Mouse (Mus musculus) granulocyte monocyte progenitor cell, adult 5-6 weeks (primary cell): ENCODE data around the gene Ndufb2. TPM values are rescaled to one million over a fixed set of nuclear protein-coding genes. Genes with fewer than 3 reads are reported as not detected.
A peak's percentile ranks its signal among the peaks of the same experiment; 100 is the strongest.

Source experiments
- ATAC-seq: replicated peaks from 2 replicates; pipeline ENCODE4 v1.8.0; 2016; ENCODE audit warnings: mild to moderate bottlenecking, moderate TSS enrichment, inconsistent platforms; ENCODE audit not compliant: poor library complexity, severe bottlenecking
- total RNA-seq, 2 experiments: library from RNA; stranded (forward) in 1 of 2; stranded (reverse) in 1 of 2; fragments of 200-712, 200-1000 nt in 1 of 2; fragments of >200 nt in 1 of 2; fragmentation: Nextera tagmentation in 1 of 2; gene quantifications; 2 replicates each; pipeline ENCODE4 v1.2.3; 2014 to 2017

Ndufb2 gene
- total RNA-seq (2014; fragmentation: Nextera tagmentation): 165 and 172 TPM in 2 replicates
- total RNA-seq (2017): 93.4 and 107 TPM in 2 replicates

DNA sequence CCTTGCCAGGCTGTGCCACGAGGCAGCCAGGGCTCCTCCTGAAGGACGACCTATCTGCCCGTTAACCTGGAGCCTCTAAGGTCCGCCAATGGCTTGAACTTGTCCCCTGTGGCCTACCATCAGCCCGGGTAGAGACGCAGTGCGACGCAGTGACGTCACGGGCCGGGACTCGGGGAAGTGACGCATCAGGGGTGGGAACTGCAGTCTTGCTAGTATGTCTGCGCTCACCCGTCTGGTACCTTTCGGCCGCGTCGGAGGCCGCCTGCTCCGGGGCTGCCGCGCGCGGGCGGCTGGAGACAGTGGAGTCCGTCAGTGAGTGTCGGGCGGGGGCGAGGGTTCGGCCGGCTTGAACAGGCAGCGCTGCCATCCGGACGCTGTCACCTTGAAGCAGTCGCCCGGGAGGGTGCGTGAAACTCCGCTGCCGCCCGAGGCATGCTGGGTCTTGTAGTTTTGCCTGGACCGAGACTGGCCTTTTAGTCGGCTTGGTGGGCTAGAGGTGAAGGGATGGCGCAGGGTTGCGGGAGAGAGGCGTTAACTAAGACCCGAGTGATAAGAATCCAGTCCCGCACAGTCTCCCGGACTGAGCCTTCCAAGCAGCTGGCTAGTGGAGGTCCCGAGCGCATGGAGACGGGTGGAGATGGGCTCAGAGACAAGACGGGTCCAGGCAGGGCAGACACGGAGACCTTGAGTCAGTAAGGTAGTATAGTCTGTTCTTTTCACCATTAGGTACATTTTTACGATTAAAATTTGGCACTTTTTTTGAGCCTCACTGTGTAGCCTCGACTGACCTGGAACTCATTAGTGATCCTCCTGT is at the start of gene Ndufb2:
TSS of gene Ndufb2 (plus strand) at position 174 of the 814 bp plus-strand sequence.
- peak; percentile 97 for ATAC-seq

DNA sequence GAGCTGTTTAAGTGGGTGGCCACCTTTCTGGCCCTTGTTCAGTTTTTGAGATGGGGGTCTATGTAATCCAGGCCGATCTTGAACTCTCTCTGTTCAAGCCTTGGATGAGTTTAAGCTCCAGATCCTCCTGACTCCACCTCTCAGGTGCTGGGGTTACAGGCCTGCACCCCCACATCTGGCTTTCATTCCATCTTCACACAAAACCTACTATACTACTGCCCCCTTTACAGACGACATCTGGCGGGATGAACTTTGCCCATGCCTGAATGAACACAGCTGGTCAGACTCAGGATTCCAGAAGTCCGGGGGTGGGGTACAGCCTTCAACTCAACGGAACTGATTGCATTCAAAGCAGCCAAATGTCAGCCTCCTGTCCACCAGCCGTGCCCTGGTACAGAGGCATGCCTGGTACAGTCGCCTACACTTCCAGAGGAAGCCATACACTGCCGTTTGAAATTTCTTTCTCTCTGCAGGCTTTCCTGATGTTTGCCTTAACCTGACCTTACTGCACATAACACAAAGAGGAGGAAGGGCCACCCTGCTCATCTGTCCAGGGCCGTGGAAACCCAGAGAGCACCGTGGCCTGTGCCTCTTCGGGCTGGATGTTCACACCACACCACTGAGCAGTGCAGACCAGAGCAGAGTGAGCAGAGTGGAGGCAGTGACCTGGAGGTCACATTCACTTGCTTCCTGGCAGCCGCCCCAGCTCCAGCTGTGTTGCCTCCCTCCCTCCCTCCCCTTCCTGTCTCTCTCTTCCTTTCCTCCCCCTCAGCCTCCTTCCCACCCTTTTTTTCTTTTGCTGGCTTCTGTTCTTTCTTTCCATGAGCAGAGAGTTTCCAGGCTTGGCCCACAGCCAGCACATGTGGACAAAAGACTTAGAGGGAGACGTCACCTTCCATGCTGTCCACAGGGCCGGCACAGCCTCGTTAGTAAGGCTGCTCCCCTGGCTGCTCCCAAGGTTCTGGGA is 49.5 kb upstream of the Ndufb2 start:
- no peak for ATAC-seq

DNA sequence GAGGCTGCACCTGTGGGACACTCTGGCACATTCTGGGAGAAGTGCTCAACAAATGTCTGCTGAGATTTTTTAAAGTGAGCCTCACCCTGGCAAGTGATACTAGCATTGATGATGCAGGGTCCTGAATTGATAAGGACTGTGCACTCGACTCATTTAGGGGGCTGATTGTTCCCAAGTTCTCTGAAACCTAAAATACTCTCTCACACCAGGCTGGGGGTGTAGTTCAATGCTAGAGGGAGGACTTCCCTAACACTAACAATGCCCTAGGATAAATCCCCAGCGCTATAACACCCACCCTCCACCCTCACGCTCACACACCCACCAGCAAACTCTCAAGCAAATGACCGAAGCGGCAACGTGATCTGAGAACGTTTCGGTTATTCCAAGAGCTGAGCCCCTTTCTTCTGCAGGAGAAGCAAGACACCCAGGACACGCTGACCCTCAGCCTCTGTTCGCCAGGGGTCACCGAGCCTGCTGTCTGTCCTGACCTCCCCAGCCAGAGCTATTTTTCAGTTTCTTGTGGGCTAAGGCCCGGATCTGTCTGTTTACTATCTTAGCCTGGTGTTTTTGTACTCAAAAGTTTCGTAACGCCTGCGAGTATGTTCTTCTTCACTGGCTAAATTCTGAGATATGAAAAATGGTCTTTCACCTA is 48.5 kb upstream of the Ndufb2 start:
- no peak for ATAC-seq

DNA sequence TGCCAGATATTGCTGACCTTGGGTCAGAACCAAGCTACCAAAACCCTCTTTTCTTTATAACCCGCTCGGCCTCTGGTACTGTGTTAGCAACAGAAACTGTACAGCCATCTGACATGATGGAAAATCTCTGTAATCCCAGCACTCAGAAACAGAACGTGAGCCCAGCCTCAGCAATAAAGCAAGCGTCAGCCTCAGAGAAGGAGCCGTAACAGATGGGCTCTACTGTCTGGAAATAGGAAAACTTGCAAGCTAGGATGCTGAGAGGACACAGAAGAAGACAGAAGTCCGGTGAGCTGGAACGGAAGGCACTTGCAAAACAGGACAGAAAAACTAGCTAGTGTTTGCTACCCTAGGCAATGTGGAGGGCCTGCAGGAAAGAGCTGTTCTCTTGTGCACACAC is 46.9 kb upstream of the Ndufb2 start:
- no peak for ATAC-seq

DNA sequence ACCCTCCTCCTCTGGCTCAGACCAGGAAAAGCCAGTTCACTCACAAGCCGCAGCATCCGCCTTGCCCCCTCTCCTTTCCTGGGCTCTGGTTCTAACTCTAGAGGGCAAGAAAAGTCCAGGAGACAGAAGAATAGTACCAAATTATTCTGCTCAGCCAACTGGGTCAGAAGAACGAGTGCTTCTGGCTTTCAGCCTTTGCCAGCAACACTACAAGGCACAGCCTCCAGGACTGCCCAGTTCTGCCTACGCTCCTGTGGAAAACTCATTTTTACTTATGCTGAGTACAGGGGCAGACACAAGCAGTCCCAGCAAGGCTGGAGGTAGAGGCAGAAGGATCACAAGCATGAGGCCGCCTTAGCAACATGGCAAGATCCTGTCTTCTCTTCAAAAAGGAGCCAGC is 44.3 kb upstream of the Ndufb2 start:
- no peak for ATAC-seq

DNA sequence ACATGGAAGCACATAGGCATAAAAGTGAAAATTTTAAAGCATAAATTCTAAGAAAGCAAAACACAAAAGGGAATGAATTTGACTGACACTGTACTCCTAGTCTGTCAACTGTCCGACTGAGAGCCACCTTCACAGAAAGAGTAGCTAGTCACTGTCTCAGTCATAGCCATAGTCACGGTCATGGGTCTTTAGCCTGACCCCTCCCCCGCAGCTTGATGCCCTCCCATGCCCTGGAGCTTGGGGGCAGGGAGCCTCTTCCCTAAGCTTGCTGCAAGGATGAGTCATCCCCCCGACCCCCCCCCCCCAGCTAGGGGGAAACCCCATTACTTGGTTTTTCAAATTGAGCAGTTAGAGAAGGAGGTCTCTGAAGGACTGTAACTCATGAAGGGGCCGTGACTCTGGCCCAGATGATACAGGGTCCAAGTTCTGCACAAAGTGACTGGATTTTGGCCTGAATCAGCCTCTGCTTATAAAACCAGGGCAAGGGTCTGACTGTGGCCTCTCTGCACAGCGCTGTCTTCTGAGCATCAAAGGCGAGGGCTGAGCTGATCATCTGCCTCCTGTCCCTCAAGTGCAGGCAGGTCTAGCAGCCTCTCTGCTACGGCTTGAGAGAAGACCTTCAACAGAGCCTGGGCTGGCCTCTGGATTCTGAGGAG is 40.3 kb upstream of the Ndufb2 start:
- peak; percentile 89 for ATAC-seq

DNA sequence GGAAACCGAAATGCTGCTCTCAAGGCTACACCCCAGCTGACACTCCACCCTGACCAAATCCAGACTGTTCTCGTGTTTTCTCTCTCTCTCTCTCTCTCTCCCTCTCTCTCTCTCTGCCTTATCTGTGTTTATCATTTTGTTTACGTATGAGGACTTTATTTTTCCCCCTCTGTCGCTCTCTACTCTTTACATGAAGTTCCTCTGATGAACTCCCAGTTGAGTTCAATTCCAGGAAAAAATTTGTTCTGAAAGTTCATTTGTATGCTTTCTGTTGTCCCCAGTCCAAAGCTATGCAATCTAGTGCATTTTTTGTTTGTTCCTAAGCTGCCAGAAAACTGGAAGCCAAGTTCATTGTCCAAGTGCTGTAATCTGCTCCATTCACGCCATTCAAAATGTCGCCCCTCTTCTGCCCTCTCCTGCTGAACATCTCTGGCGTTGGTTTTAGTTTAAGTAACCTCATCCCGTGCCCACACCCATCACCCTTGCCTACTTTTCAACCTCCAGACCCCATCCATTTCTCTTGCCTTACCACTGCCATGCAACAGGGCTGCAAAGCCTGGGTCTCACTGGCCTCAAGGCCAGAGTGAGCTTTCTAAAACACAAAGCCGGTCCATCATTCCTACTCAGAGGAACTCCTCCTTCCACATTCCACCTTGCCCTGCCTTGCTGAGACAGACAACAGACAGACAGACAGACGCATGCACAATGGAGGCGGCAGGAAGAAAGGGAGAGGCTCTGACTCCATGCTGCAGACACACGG is 37.3 kb upstream of the Ndufb2 start:
- ATAC-seq: no peak

DNA sequence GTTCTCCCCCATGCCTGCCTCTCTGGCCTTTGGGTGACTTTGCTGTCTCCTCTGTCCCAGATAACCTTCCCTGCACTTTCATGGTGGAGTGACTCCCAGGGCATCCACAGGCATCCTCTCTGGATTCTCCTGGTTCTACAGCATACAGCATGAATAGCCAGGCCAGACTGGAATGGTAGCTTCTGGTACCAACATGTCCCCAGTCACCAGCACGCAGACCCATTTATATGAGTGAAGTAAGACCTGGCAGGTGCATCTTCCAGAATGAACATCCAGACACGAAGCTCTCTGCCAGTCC is 36.8 kb upstream of the Ndufb2 start:
- ATAC-seq: no peak

DNA sequence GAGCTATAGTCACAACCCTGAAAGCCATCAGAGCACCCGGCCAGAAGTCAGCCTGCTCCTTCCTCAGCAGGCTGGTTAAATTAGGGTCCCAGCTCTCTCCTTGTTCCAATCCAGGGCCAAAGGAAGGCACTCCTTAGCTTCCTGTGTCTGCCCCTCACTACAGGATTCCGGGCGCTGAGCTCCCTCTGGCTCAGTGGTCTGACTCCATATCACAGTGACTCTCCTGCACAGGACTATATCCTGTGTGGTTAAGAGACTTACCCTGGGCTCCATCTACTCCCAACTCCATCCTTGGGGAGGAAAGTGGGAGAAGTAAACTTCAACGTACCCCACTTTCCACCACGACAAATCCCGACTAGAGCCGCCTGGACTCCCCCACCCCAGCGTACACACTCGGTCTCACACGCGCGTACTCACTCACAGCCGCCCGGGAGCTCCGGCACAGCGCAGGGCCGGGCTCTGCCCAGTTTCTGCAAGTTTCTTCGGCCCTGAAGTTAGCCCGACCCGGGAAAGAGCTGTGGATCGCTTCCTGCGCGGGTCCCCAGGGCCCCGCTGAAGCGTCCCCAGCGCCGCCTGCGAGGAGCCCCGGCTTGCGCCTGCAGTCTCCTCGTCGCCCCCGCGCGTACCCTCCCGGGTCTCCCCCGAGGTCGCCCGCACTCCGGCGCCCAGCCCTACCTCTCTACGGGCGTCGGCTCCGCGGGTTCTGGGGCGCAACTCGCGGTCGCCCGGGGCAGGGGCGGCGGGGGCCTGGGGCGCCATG is 35.3 kb upstream of the Ndufb2 start:
- peak; percentile 30; the same call in 1 of the 2 replicates for ATAC-seq

DNA sequence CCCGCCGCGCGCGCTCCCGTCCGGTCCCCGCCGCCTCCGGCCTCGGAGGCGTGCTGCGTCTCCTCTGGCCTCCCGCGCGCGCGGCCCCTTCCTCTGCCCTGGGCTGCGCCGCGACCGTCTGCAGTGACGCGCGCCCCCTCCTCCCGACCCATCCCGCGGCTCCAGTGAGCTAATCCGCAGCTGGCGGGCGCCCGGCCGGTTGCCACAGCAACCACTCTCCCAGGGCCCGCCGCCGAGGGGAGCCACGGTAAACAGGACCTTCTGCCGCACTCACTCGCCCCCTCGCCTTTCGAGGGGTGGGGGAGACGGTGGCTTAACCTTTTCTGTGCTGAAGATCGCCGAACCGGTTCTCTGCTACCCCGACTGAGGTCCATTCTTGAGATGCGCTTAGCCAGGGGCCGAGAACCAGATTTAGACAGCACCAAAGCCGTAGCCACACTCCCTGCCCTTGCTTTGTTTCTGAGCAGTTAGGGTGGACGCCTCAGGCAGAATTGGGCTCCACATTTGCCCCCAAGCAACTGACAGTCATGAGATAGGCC is 34.6 kb upstream of the Ndufb2 start, which contains the start of gene Dennd2a:
TSS of gene Dennd2a (minus strand) at position 145 of the 539 bp plus-strand sequence.
- peak; percentile 62 for ATAC-seq

DNA sequence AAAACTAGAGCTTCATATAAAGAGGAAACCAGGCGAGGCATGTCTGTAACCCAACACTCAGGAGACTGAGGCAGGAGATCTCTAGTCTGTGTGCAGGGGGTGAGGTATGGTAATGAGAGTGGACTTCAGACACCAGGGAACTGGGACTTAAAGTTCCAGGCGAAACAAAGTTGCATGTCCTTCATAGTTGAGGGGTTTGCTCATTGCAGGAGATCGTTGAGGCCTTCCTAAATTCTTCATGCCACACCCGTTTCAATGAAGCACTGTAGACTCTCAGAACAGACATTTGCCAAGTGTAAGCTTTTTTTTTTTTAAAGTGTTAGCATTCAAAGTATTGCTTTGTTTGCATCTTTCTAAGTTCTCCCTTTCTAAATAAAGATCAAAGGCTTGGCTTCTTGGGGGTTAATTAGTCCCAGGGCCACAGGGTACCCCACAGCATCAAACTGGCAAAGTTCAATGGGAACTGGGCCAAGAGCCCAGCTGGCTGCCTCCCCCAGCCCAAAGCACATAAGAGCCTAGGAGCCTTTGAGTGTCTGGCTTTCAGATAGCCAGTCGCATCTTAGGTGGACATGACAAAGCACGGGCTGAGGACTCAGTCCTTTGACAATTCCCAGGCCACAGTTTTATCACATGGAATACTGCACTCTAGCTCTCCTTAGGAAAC is 33.0 kb upstream of the Ndufb2 start:
- no peak for ATAC-seq

DNA sequence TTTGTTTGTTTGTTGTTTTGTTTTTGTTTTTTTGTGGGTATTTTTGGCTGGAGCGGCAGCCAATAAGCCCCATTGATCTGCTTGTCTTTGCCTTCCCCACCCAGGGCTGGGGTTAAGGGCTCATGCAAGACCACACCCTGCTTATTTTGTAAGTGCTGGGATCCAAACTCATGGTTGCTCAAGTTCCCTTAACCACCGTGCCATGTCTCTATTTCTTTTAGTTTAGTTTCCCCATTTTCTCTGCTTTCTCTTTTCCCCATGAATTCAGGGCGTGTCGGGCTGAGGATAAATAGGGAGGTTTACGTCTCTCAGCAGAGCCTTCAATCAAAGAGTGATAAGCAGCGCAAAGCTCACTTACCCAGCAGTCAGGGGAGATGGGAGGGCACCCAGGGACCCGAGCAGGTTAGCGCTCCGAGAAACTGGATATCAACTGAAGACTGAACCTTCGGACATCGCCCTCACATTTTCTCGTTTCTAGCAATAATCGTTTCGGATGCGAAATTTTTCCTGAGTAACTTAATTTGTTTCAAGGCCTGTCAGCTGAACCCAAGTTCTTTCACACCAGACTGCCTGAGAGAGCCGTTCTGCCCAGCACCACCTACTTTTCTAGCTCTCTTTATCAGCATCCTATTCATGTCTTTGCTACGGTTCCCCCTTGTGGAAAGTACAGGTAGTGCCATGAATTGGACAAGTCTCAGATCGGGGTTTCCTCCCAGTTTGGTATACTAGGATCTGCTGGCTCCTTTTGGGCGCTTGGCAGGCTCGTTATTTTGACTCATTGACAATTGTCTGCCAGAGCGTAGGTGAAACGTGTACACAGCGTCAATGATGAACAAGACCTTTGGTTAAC is 30.0 kb upstream of the Ndufb2 start:
- ATAC-seq: peak; percentile 83

DNA sequence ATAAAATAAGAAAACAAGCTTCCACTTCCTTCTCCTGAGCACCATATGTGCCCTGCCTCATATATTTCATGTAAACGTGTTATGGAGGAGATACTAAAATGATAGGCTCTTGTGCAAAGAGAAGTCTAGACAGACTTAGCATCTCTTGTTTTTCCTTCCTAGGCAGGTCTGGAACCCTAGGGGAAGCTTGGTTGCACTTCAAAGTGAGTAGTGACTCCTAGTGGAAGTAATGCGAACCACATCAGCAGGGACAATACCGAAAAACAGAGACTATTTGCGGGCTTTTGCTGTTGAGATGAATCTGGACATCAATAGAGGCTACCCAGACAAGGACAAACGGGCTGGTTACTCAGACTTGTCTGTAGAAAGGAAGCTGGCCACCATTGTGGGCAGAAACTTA is 24.8 kb upstream of the Ndufb2 start:
- peak; percentile 73 for ATAC-seq

DNA sequence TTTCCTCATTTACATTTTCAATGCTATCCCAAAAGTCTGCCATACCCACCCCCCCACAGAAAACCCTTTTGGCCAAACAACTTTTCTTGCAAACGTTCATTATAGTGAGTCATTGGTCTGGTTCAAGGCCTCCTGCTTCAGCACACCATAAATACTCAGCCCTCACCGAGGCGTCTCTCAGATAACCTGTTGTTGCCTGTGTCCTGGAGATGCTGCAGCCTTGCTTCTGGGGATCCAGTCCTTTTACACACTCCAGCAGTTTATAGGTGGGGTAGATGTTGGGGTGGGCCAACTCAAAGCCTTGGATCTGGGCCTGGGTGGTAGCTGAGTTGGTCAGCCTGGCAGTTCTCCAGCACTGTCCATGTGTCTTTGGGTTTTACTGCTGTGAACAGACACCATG is 21.9 kb upstream of the Ndufb2 start:
- ATAC-seq: no peak

DNA sequence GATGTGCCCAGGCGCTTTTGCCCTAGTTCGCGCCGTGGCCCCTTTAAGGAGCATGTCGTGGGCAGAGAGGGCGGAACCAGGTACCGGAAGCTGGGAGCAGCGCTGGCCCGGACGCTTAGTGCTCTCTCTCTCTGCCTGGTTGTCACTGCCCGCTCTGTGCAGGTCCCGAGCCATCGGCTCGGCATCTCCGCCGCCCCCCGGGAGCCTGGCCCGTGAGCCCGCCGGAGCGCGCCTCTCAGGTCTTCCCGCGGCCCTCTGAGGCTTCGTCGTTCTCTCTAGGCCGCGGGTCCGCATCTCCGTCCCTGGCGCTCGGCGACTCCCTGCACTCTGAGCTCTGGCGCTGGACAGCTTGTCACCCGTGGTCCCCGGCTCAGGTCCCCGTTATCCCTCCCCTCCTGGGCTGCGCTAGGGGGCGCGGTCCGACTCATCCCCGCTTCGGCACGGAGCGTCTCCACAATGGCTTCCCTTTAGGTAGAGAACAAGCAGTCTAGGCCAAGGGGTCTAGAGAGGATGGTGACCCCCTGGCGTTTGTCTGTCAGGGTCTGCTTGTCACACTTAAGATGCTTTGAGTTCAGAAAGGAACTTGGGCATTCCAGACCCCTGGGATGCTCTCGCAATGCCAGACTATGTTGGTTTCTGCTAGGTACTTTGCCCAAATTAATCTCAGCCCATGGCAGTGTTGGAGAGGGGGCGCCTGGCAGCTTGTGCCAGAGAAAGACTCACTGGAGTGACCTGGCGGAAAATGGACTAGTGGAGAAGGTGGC is 18.4 kb upstream of the Ndufb2 start, which contains the start of gene Adck2:
TSS of gene Adck2 (plus strand) at position 83 of the 764 bp plus-strand sequence.
- ATAC-seq: peak; percentile 94

DNA sequence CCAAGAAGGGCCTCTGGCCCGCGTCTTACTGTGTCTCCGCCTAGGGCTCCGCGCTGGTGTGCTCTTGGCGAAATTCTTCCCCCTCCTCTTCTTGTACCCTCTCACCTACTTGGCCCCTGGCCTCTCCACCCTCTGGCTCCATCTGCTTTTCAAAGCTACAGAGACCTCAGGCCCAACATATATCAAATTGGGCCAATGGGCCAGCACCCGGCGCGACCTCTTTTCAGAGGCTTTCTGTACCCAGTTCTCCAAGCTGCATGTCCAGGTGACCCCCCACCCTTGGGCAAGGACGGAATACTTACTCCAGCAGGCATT is 17.9 kb upstream of the Ndufb2 start:
- ATAC-seq: peak; percentile 10; the same call in 1 of the 2 replicates
